Mouse (Mus musculus) embryonic facial prominence, embryonic 10.5 days (tissue): ENCODE data around the gene Tubgcp3. TPM values are rescaled to one million over a fixed set of nuclear protein-coding genes. Genes with fewer than 3 reads are reported as not detected.

Experiments used
- DNase-seq: peaks from one replicate; pipeline ENCODE4 v3.0.0-alpha.2; 2017; ENCODE audit warnings: low spot score
- H3K27ac ChIP-seq: fragments of 300-500 bp; sonication (generic); replicated peaks from 2 replicates; pipeline ENCODE4 v1.5.1; 2016; ENCODE audit warnings: mild to moderate bottlenecking
- H3K27me3 ChIP-seq: fragments of 300-500 bp; sonication (generic); replicated peaks from 2 replicates; pipeline ENCODE4 v1.6.1; 2016; ENCODE audit warnings: low read depth, mild to moderate bottlenecking; ENCODE audit not compliant: poor library complexity, severe bottlenecking
- H3K36me3 ChIP-seq: fragments of 300-500 bp; sonication (generic); replicated peaks from 2 replicates; pipeline ENCODE4 v1.6.1; 2016; ENCODE audit warnings: mild to moderate bottlenecking, moderate library complexity
- H3K4me1 ChIP-seq: fragments of 300-500 bp; sonication (generic); 2 replicates; pipeline ENCODE4 v1.6.1; 2016
- H3K4me3 ChIP-seq: fragments of 300-500 bp; sonication (generic); 2 replicates; pipeline ENCODE4 v1.5.1; 2016; ENCODE audit warnings: mild to moderate bottlenecking, moderate library complexity
- H3K9me3 ChIP-seq: fragments of 300-500 bp; sonication (generic); 2 replicates; pipeline ENCODE4 v1.6.1; 2016; ENCODE audit warnings: mild to moderate bottlenecking
- WGBS: fragments of 180-500 bp; shearing (Covaris S2); methylation state at CpG from one replicate; pipeline ENCODE4 v1.1.7; 2016; 5-methylcytosine and 5-hydroxymethylcytosine counted together
- polyA plus RNA-seq: library from polyadenylated mRNA; unstranded; fragments of >200 nt; fragmentation: Nextera tagmentation; extraction: Ambion mirVana; gene quantifications from 2 replicates; pipeline ENCODE4 v1.2.1, GENCODE M21; 2016

Tubgcp3 gene
- 52.7 and 56.3 TPM in 2 replicates for polyA plus RNA-seq

DNA sequence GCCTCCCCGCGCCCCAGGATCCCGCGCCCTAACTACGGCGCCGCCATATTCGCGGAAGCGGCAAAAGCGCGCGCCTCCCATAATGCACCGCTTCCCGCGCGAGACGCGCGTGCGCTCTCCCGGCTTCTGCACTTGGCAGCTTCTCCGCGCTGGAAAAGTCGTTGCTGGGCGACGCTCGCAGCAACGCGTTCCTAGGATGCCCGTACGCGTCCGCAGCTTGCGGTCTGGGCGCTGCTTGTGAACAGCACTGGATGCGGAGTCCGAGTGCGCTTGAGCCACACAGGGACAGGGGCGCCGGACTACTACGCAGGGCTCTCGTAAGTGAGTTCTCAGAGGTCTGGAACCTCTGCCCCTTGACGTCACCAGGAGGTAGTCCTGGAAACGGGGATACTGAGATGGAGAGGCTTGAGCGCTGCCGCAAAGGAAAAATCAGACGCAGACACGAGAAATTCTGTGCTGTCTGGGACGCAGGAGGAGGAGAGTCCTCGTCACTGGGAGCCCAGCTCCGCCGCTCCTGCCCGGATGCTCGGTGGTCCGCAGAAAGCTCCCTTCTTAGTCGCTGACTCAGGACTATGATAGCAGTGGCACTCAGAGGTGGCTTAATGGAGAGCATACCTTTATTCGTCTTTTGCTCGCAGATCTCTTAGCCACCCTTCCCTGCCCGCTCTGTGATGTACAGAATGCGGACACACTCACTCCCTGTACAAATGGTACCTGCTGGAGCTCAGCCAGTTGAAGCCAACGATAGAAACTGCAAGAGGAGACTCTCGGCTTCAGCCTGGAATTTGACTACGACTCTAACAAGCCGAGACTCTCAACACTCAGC lies at the start of gene Tubgcp3:
Tubgcp3 (minus strand) TSS at position 193 of the 826 bp plus-strand sequence.
- WGBS: 2% methylated on average over 65 of the region's 65 CpGs
- Histone ChIP-seq H3K4me3 (peak within 1 kb of the TSS; percentile 99), H3K4me1 (peaks cover 25% of the 10 kb centered on the region), H3K9me3 (no peaks in the 10 kb centered on the region), H3K27ac (peak within 1 kb of the TSS; percentile 96), H3K27me3 (peaks cover 10% of the 10 kb centered on the region), H3K36me3 (peaks cover 11% of the 10 kb centered on the region)
- DNase-seq: peak; percentile 93

DNA sequence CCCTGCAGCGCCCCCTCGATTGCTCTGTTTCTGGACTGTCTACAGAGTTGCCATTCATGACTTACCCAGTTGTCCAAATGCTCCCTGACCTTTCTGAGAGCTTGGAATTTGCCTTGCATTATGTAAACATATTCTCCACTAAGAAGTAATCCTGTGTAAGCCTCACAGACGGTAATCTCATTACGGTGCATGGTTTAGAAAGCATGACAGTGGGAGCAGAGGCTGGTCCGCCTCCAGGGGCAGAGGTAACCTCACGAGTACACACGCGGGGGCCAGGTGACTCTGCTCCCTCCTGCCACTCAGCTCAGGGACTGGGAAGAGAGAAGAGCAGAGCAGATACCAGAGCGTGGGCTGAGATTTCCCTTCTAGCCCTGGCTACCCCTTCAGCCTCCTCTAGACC lies 47.0 kb upstream of the Tubgcp3 start:
- no peak for DNase-seq
- Histone ChIP-seq H3K27ac (no peak overlapping the region), H3K4me3 (no peak overlapping the region), H3K9me3 (no peaks in the 10 kb centered on the region), H3K36me3 (no peaks in the 10 kb centered on the region), H3K27me3 (no peaks in the 10 kb centered on the region), H3K4me1 (peaks cover 22% of the 10 kb centered on the region)
- 66% methylated on average over 9 of the region's 9 CpGs for WGBS

DNA sequence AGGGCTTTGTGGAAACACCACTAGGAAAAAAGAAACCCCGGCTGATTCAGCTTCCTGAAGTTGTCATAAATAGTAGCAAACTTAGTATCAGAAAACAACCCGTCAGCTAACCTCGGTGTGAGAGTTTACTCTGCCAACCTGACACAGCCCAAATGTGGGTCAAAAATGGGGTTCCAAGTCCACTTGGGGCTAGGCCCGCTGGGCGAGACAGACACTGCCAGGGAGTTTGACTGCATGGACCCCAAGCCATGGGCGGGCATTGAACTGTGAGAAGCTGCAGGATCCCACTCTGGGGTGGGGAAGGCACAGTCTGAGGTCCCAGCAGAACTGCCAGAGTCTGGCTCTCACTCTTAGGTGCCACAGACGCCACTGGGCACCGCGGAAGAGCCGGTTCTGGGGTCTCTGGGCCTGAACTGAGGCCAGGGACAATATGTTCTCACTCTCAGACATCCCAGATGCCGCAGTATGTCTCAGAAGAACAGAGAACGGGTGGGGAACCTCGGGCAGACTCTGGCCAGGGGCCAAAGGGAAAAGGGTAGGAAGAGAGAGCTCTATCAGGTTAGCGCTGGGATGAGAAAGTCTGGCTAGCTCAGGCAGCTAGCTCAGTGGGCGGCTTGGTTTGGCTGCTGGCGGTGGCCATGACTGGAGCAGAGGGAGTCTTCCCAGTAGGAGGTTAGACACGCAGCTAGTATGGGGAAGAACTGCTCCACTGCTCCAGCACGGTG lies 44.0 kb upstream of the Tubgcp3 start:
- Histone ChIP-seq H3K27ac (no peak overlapping the region), H3K36me3 (no peaks in the 10 kb centered on the region), H3K27me3 (no peaks in the 10 kb centered on the region), H3K4me1 (peaks cover 18% of the 10 kb centered on the region), H3K4me3 (no peak overlapping the region), H3K9me3 (no peaks in the 10 kb centered on the region)
- 86% methylated on average over 18 of the region's 18 CpGs for WGBS
- DNase-seq: no peak

DNA sequence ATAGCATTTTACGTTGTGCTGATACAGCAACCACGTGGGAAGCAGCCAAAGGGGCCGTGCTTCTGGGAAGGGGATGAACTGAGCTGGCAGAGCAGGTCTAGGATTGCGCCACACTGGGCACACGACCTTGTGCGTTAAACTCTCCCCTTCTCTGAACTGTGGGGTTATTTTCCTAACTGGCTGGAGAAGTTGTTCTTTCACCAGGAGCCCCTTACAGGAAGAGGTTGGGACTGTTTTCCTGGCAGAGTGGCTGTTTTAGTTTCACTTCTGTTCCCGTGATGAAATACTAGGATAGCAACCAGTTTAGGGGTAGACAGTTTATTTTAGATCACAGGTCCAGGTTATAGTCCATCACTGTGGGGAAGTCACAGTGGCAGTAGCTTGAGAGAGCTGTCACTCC lies 39.6 kb upstream of the Tubgcp3 start:
- Histone ChIP-seq H3K4me3 (no peak overlapping the region), H3K36me3 (no peaks in the 10 kb centered on the region), H3K27me3 (no peaks in the 10 kb centered on the region), H3K27ac (no peak overlapping the region), H3K4me1 (peaks cover under 1% of the 10 kb centered on the region; the same call in 1 of the 2 replicates), H3K9me3 (peaks cover 4% of the 10 kb centered on the region; the same call in 1 of the 2 replicates)
- 83% methylated on average over 7 of the region's 7 CpGs for WGBS
- DNase-seq: no peak

DNA sequence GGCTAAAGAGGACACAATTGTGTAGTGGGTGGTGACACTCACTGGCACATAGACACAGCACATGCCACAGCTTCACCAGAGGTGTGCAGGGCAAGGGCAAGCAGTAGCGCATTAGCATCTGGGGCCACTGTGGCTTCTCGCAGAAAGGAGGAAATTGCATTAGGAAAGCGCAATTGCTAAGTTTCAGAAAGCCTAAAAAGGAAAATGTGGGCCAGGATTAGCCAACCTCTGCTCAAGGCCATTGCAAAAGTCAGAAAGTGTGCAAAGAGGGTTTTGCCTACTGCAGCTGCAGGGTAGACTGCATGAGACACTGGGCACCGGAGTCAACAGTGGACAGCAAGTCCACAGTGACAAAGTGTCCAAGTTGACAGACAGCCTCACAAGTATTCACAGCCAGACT lies 31.5 kb upstream of the Tubgcp3 start:
- Histone ChIP-seq H3K4me3 (no peak overlapping the region), H3K36me3 (no peaks in the 10 kb centered on the region), H3K27me3 (no peaks in the 10 kb centered on the region), H3K27ac (no peak overlapping the region), H3K9me3 (peaks cover 4% of the 10 kb centered on the region; the same call in 1 of the 2 replicates), H3K4me1 (no peaks in the 10 kb centered on the region)
- no peak for DNase-seq
- 87% methylated on average over 4 of the region's 4 CpGs for WGBS

DNA sequence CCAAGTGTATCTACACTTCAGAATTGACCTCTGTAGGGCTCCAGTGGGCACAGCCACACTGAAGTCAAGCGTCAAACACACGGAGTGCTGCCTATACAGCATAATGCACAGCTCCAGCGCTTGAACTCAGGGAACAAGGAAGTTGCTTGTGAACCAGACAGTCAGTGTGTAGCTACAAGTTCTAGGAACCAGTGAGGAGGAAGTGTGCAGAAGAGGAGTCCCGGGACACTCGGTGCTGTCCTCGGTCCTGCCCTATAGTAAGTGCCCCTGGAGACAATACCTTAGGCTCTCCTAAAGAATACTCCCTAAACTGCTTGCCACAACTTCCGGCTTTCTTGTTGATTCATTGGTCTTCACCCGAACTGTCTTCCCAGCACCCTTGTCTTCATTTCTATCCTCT lies 30.2 kb upstream of the Tubgcp3 start:
- Histone ChIP-seq H3K9me3 (peaks cover 4% of the 10 kb centered on the region; the same call in 1 of the 2 replicates), H3K27ac (no peak overlapping the region), H3K36me3 (no peaks in the 10 kb centered on the region), H3K4me3 (no peak overlapping the region), H3K27me3 (no peaks in the 10 kb centered on the region), H3K4me1 (no peaks in the 10 kb centered on the region)
- 54% methylated on average over 8 of the region's 8 CpGs for WGBS
- DNase-seq: no peak

DNA sequence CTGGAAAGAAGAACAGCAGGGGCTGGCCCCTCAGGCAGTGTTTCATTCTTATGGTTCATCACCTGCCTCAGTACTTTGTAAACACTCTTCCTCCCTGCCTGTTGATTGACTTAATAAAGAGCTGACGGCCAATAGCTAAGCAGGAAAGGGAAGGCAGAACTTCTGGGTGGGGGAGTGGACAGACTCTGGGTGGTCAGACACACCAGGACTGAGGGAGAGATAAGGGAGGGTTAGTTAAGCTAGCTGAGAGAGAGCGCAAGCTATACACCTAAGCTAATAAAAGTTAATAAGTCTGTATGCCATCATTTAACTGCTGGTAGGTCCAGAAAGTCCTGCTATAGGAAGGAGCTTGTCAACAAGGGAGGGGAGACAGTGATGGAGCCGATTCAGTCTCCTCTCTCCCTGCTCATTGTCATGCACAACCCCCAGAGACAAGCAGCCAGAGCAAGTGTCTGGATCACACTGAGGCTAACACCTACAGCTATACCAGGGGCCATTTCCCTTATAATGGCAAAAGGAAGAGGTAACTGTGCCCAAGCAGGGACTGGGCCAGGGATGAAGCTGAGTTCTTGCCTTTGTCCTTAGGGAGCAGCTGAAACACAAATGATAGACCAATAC lies 26.7 kb upstream of the Tubgcp3 start:
- Histone ChIP-seq H3K4me1 (no peaks in the 10 kb centered on the region), H3K36me3 (no peaks in the 10 kb centered on the region), H3K9me3 (no peaks in the 10 kb centered on the region), H3K27me3 (no peaks in the 10 kb centered on the region), H3K4me3 (no peak overlapping the region), H3K27ac (no peak overlapping the region)
- 46% methylated on average over 3 of the region's 3 CpGs for WGBS
- DNase-seq: no peak

DNA sequence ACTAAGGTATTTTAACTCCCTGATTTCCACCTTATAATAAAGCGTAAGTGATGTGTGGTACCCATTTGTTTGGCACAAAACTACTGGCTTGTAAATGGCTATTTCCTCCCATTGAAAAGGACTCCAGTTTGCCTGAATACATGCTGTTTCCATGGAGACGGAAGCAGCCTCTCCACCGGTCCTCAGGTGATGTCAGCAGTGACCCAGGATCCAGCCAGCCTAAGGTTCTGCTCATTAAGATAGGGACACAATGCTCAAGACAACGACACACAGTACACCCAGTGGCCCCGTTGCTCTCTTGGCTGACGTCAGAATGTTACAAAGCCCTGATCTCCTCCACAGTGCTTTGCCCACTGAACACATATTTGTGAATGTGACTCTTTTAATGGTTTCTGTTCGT lies 16.8 kb upstream of the Tubgcp3 start:
- Histone ChIP-seq H3K27ac (no peak overlapping the region), H3K9me3 (no peaks in the 10 kb centered on the region), H3K4me1 (no peaks in the 10 kb centered on the region), H3K36me3 (no peaks in the 10 kb centered on the region), H3K4me3 (no peak overlapping the region), H3K27me3 (no peaks in the 10 kb centered on the region)
- DNase-seq: no peak
- WGBS: 59% methylated on average over 7 of the region's 7 CpGs

DNA sequence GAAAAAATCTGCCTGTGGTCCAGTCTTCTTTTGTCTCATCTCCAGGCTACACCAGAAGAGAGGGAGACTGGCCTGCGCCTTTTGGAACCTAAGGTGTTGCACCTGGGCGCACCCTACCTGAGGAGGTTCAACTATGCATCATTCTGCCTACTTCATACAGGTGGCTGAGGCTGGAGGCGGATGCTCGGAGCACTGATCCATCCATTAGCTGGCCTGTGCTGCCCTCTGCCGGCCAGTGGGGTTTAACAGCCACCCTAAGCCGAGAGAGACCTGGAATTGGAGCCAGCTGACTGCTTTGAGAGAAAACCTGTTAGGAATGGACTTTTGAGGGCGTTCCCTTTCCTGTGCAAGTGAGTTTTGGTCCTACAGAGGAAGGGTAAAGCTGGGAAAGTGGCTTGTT lies 5.5 kb upstream of the Tubgcp3 start:
- peak; percentile 86 for DNase-seq
- no peaks in the 10 kb centered on the region for H3K36me3 ChIP-seq
- WGBS: 9% methylated on average over 7 of the region's 7 CpGs

DNA sequence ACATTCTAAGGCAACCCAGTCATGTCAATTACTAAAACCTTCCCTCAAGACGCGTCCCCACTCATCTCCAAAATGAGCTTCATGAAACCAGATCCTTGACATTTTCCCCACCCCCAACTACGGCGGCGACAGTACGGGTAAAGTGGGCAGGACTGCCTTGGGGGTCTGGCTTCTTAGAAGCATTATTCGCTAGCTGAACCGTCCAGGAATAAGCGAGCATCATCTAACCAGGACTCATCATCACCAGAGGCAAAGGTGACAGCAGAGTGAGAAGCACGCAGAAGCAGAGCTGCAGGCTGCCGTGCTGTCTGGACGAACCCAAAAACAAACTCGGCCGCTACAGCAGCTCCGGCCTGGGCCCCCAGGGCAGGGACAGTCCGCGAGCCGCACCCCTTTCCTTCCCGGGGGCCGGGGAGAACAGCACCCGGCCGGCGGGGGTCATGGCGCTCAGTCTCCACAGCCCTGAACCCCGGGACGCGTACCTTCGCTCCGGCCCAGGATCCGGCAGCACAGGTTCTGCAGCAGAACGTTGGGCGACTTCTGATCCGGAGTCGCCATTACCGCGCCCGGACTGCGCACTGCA lies 484 bp downstream of the Tubgcp3 start:
- H3K36me3 ChIP-seq: peaks cover 15% of the 10 kb centered on the region
- H3K9me3 ChIP-seq: no peaks in the 10 kb centered on the region
- peaks cover 10% of the 10 kb centered on the region; the same call in 1 of the 2 replicates for H3K27me3 ChIP-seq
- H3K27ac ChIP-seq: peak overlapping the region; percentile 96
- under 1% methylated on average over 38 of the region's 38 CpGs for WGBS
- H3K4me3 ChIP-seq: peak overlapping the region; percentile 99
- H3K4me1 ChIP-seq: peaks cover 25% of the 10 kb centered on the region
- DNase-seq: no peak

More for the DNA sequence above, 5.5 kb upstream of the Tubgcp3 start:
- Histone ChIP-seq H3K27ac (no peak overlapping the region), H3K9me3 (no peaks in the 10 kb centered on the region), H3K27me3 (peaks cover 10% of the 10 kb centered on the region), H3K4me1 (peaks cover 6% of the 10 kb centered on the region), H3K4me3 (no peak overlapping the region)

DNA sequence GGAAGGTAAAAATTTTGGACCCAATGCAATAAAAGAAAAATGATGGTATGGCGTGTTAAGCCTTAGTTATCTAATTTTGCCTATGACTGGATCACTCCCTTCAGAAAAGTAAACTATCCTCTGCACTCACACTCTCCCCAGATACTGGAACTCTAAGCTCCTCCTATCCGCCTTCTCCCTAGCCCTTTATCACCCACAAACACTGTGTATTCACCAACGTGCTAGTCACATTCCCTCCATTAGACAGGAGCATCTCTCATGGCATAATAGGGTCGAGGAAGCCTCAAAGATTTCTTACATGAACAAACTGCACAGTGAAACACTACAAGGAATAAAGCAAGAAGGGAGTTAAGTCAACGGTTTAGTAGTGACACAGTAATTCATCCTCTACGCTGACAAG lies 1.1 kb downstream of the Tubgcp3 start:
- Histone ChIP-seq H3K4me1 (peaks cover 25% of the 10 kb centered on the region), H3K27ac (no peak overlapping the region), H3K4me3 (peak overlapping the region; percentile 99), H3K9me3 (no peaks in the 10 kb centered on the region), H3K36me3 (peaks cover 17% of the 10 kb centered on the region), H3K27me3 (peaks cover 10% of the 10 kb centered on the region; the same call in 1 of the 2 replicates)
- 45% methylated on average over 6 of the region's 6 CpGs for WGBS
- DNase-seq: no peak

DNA sequence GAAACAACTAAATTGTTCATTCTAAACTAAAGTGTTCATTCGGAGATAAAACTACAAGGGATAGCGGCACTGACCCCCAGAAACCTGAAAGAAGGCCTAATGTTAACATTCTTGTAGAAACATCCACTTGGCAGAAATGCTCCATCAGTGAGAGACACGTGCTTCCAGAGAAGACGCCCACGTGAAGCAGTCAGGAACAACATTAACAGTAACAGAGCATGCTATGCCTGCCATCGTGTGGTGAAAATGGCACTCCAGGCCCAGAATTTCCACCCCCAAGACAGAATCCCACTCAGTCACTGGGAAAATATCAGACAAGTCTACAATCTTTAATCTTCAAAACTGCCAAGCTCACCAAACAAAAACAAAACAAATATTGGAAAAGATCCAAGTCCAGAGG lies 3.2 kb downstream of the Tubgcp3 start:
- peaks cover 4% of the 10 kb centered on the region; the same call in 1 of the 2 replicates for H3K27me3 ChIP-seq
- peaks cover 25% of the 10 kb centered on the region for H3K4me1 ChIP-seq
- peaks cover 19% of the 10 kb centered on the region for H3K36me3 ChIP-seq
- no peak overlapping the region for H3K27ac ChIP-seq
- no peak for DNase-seq
- WGBS: 90% methylated on average over 6 of the region's 6 CpGs
- H3K4me3 ChIP-seq: no peak overlapping the region
- no peaks in the 10 kb centered on the region for H3K9me3 ChIP-seq
